Mouse (Mus musculus) liver, embryonic 14.5 days (tissue): Measurements from ENCODE around the gene Zfp109. TPM values are rescaled to one million over a fixed set of nuclear protein-coding genes. Genes with fewer than 3 reads are reported as not detected.

Source experiments
- ATAC-seq: fragments of 200-750 bp; cut with Nextera tagmentation; 2 replicates; pipeline ENCODE4 v1.8.0; 2017; ENCODE audit warnings: moderate number of reproducible peaks, mild to moderate bottlenecking, moderate library complexity; ENCODE audit not compliant: insufficient read depth
- DNase-seq, 3 experiments: peaks; one replicate each; pipeline ENCODE4 v3.0.0-alpha.2; 2012 to 2013; ENCODE audit warnings: low read depth in 3 of 3, low spot score in 3 of 3
- H3K27ac ChIP-seq: fragments of 300-500 bp; sonication (generic); 2 replicates; pipeline ENCODE4 v1.5.1; 2014; ENCODE audit warnings: moderate library complexity, mild to moderate bottlenecking, control low read depth, inconsistent platforms
- H3K27me3 ChIP-seq: fragments of 300-500 bp; sonication (generic); 2 replicates; pipeline ENCODE4 v1.6.1; 2014; ENCODE audit warnings: mild to moderate bottlenecking, low read length, moderate library complexity; ENCODE audit not compliant: control insufficient read depth, insufficient read depth
- H3K36me3 ChIP-seq: fragments of 300-500 bp; sonication (generic); replicated peaks from 2 replicates; pipeline ENCODE4 v1.6.1; 2014; ENCODE audit warnings: low read depth; ENCODE audit not compliant: control insufficient read depth, insufficient read depth
- H3K4me1 ChIP-seq, 2 experiments: fragments of 200-500 bp in 1 of 2; fragments of 300-500 bp in 1 of 2; sonication (generic) in 1 of 2; replicated peaks; 2 replicates each; pipeline ENCODE4 v1.6.1; 2012 to 2014; ENCODE audit warnings: antibody characterized with exemption in 1 of 2, inconsistent platforms in 1 of 2, low read length in 1 of 2; ENCODE audit not compliant: control insufficient read depth in 2 of 2, insufficient read depth in 2 of 2
- H3K4me2 ChIP-seq: fragments of 300-500 bp; sonication (generic); 2 replicates; pipeline ENCODE4 v1.6.1; 2014; ENCODE audit warnings: low read depth, mild to moderate bottlenecking, control low read depth, moderate library complexity
- H3K4me3 ChIP-seq, 2 experiments: fragments of 200-500 bp in 1 of 2; fragments of 300-500 bp in 1 of 2; sonication (generic) in 1 of 2; 2 replicates each; pipeline ENCODE4 v1.5.1; 2012 to 2014; ENCODE audit warnings: low read depth in 2 of 2, low read length in 2 of 2, mild to moderate bottlenecking in 2 of 2, control low read depth in 1 of 2, inconsistent platforms in 1 of 2, moderate library complexity in 1 of 2; ENCODE audit not compliant: insufficient read depth in 1 of 2
- H3K9ac ChIP-seq: fragments of 300-500 bp; sonication (generic); replicated peaks from 2 replicates; pipeline ENCODE4 v1.6.1; 2014; ENCODE audit warnings: mild to moderate bottlenecking, control low read depth, moderate library complexity
- H3K9me3 ChIP-seq: fragments of 300-500 bp; sonication (generic); 2 replicates; pipeline ENCODE4 v1.6.1; 2016; ENCODE audit warnings: low read length, mixed read lengths; ENCODE audit not compliant: control insufficient read depth
- CTCF ChIP-seq: IDR thresholded peaks from 2 replicates; pipeline ENCODE4 v1.5.1; 2016; ENCODE audit warnings: antibody characterized with exemption, low read depth, control low read depth
- EP300 ChIP-seq: IDR thresholded peaks from 2 replicates; pipeline ENCODE4 v1.6.1; 2016; ENCODE audit warnings: antibody characterized with exemption, low read depth
- WGBS: fragments of 180-500 bp; shearing (Covaris S2); extraction: QIAGEN DNeasy Blood & Tissue Kit; methylation state at CpG from one replicate; pipeline ENCODE4 v1.1.7; 2014; ENCODE audit not compliant: insufficient replicate concordance; 5-methylcytosine and 5-hydroxymethylcytosine counted together
- polyA plus RNA-seq, 2 experiments: library from polyadenylated mRNA; depleted of rRNA in 1 of 2; stranded (reverse) in 1 of 2; unstranded in 1 of 2; fragments of >200 nt; fragmentation: Nextera tagmentation in 1 of 2; extraction: Ambion mirVana in 1 of 2; gene quantifications; 2 replicates each; pipeline versions ENCODE4 v1.2.1 to v1.2.3; 2012 to 2014

Gene Zfp109
- polyA plus RNA-seq, 2 experiments: 0.65 to 0.97 TPM

DNA sequence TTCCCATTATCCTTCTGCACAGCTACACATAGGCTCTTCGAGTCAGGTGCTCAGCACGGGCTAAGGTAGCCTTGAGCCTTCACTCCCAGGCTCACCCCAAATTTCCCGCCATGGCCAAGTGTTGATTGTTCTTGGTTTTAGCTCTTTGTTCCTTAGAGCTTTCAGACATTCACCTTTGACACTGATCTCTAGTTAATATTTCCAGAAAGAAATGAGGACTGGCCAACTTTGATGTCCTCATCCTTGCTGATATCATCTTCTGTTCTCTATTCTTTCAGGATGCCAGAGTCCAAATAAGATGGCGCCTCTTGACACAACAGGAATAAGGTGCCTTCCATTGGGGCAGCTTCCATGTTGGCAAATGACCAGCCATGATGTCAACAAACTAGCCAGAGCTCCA is 37.1 kb upstream of the Zfp109 start:
- Histone ChIP-seq H3K36me3 (no peaks in the 10 kb centered on the region), H3K4me2 (no peak overlapping the region), H3K4me1 (no peaks in the 10 kb centered on the region; a peak in 1 of 4 replicates), H3K9me3 (no peaks in the 10 kb centered on the region), H3K4me3 (no peak overlapping the region), H3K27ac (no peak overlapping the region), H3K9ac (no peak overlapping the region), H3K27me3 (no peaks in the 10 kb centered on the region)
- TF ChIP-seq CTCF (no peak), EP300 (no peak)
- 55% methylated on average over 4 of the region's 4 CpGs for WGBS
- ATAC-seq (no peak), DNase-seq (no peak)

GRCm38 (mm10) chr7:24271191-24271590 is 33.8 kb upstream of the Zfp109 start:
- Histone ChIP-seq H3K27ac (no peak overlapping the region), H3K4me2 (no peak overlapping the region), H3K4me1 (no peaks in the 10 kb centered on the region; a peak in 1 of 4 replicates), H3K36me3 (no peaks in the 10 kb centered on the region), H3K4me3 (no peak overlapping the region), H3K9me3 (no peaks in the 10 kb centered on the region), H3K27me3 (no peaks in the 10 kb centered on the region), H3K9ac (no peak overlapping the region)
- DNase-seq (no peak), ATAC-seq (no peak)
- WGBS: 85% methylated on average over 6 of the region's 6 CpGs
- TF ChIP-seq EP300 (no peak), CTCF (no peak)

- Histone ChIP-seq H3K4me1 (no peaks in the 10 kb centered on the region; a peak in 1 of 4 replicates), H3K4me2 (peak within 1 kb of the TSS; percentile 73), H3K9ac (peak within 1 kb of the TSS; percentile 63), H3K27me3 (no peaks in the 10 kb centered on the region), H3K36me3 (no peaks in the 10 kb centered on the region), H3K27ac (no peak within 1 kb of the TSS), H3K9me3 (no peaks in the 10 kb centered on the region), H3K4me3 (peak within 1 kb of the TSS; percentile 59 to 61)
- DNase-seq (peak; percentile 42 to 50 (median 44)), ATAC-seq (peak; percentile 80)
- under 1% methylated on average over 12 of the region's 12 CpGs for WGBS
- no peak for TF ChIP-seq EP300
- no peak for TF ChIP-seq CTCF
Measured at GRCm38 (mm10) chr7:24270288-24270672, 32.9 kb upstream of the Zfp109 start, which contains the start of gene Zfp93. Gene Zfp93 (plus strand): TSS chr7:24270420.

DNA sequence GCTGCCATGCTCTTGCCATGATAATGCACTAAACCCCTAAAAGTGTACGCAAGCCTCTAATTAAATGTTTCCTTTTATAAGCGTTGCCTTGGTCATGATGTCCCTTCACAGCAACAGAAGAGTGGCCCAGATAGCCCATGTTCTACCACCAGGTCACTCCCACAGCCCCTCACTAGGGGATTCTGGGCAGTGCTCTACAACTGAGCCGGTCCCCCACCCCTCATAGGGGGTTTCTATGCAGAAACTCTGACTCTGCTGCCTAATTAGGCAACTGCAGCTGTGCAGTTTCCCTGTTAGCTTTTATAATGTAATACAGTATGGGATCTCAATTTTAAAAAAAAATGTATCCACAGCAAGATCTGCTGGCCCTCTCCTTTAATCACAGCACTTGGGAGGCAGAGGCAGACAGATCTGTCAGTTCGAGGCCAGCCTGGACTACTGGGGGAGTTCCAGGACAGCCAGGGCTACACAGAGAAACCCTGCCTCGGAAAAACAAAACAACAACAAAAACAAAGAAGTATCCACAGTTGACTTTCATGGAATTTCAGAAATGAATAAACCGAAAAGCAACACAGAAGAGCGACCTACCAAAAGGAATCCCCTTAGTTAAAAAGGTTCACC is 32.4 kb upstream of the Zfp109 start:
- Histone ChIP-seq H3K4me2 (peak overlapping the region; percentile 73), H3K36me3 (no peaks in the 10 kb centered on the region), H3K9me3 (no peaks in the 10 kb centered on the region), H3K9ac (peak overlapping the region; percentile 20; the same call in 1 of the 2 replicates), H3K4me1 (no peaks in the 10 kb centered on the region; a peak in 1 of 4 replicates), H3K4me3 (peak overlapping the region; percentile 59 to 61), H3K27me3 (no peaks in the 10 kb centered on the region), H3K27ac (no peak overlapping the region)
- ATAC-seq (peak; percentile 13; the same call in 1 of the 2 replicates), DNase-seq (no peak)
- WGBS: 31% methylated on average over 7 of the region's 7 CpGs
- TF ChIP-seq EP300 (no peak), CTCF (no peak)

- no peak overlapping the region for H3K9ac ChIP-seq
- no peaks in the 10 kb centered on the region for H3K27me3 ChIP-seq
- TF ChIP-seq EP300: no peak
- TF ChIP-seq CTCF: no peak
- no peak overlapping the region for H3K4me2 ChIP-seq
- H3K9me3 ChIP-seq: no peaks in the 10 kb centered on the region
- 42% methylated on average over 3 of the region's 3 CpGs for WGBS
- no peak overlapping the region for H3K27ac ChIP-seq
- H3K4me3 ChIP-seq: no peak overlapping the region
- H3K4me1 ChIP-seq: no peaks in the 10 kb centered on the region; a peak in 1 of 4 replicates
- DNase-seq (no peak), ATAC-seq (no peak)
- H3K36me3 ChIP-seq: no peaks in the 10 kb centered on the region
Measured at GRCm38 (mm10) chr7:24269256-24269655, 31.9 kb upstream of the Zfp109 start.
